Mouse (Mus musculus) C2C12 (cell line): Measurements from ENCODE around the gene Socs5. TPM values are rescaled to one million over a fixed set of nuclear protein-coding genes. Genes with fewer than 3 reads are reported as not detected.

Experiments used
- H3K27me3 ChIP-seq: one replicate; pipeline ENCODE4 v1.6.1; 2011; ENCODE audit not compliant: control insufficient read depth, insufficient read depth, insufficient read length
- H3K36me3 ChIP-seq: one replicate; pipeline ENCODE4 v1.6.1; 2011; ENCODE audit not compliant: control insufficient read depth, insufficient read depth
- H3K4me3 ChIP-seq: one replicate; pipeline ENCODE4 v1.5.1; 2011; ENCODE audit warnings: mild to moderate bottlenecking, control low read depth; ENCODE audit not compliant: poor library complexity, insufficient read depth, severe bottlenecking
- H3K79me2 ChIP-seq: one replicate; pipeline ENCODE4 v1.6.1; 2011; ENCODE audit not compliant: control insufficient read depth, insufficient read depth
- H3K79me3 ChIP-seq: one replicate; pipeline ENCODE4 v1.6.1; 2011; ENCODE audit warnings: low read depth, control low read depth
- H3ac ChIP-seq: one replicate; pipeline ENCODE3; 2011; ENCODE audit warnings: low read depth; ENCODE audit not compliant: control insufficient read depth, insufficient read length
- CEBPB ChIP-seq: IDR thresholded peaks from one replicate; pipeline ENCODE4 v1.6.1; 2011; ENCODE audit warnings: low read depth, mild to moderate bottlenecking, control low read depth, moderate library complexity
- CTCF ChIP-seq: IDR thresholded peaks from one replicate; pipeline ENCODE4 v1.5.1; 2011; ENCODE audit not compliant: control insufficient read depth, insufficient read depth, insufficient read length
- FOSL1 ChIP-seq: IDR thresholded peaks from one replicate; pipeline ENCODE4 v1.8.0; 2011; ENCODE audit warnings: mild to moderate bottlenecking, low read length; ENCODE audit not compliant: poor library complexity, insufficient read depth, severe bottlenecking
- MAX ChIP-seq: IDR thresholded peaks from one replicate; pipeline ENCODE4 v1.6.1; 2011; ENCODE audit warnings: mild to moderate bottlenecking, control low read depth
- MYOD1 ChIP-seq: IDR thresholded peaks from one replicate; pipeline ENCODE4 v1.6.1; 2011; ENCODE audit warnings: low read depth; ENCODE audit not compliant: control insufficient read depth, insufficient read length
- MYOG ChIP-seq: IDR thresholded peaks from one replicate; pipeline ENCODE4 v1.6.1; 2011; ENCODE audit not compliant: control insufficient read depth, insufficient read length; ENCODE audit errors: extremely low read depth
- USF1 ChIP-seq: IDR thresholded peaks from one replicate; pipeline ENCODE4 v1.6.1; 2011; ENCODE audit warnings: low read depth, mild to moderate bottlenecking, control low read depth, moderate library complexity
- polyA plus RNA-seq: library from polyadenylated mRNA; unstranded; fragments of >200 nt; fragmentation: generic; extraction: Trizol; gene quantifications from one replicate; pipeline ENCODE4 v1.2.1, GENCODE M21; 2012; ENCODE audit warnings: missing spikeins

Socs5 gene
- polyA plus RNA-seq, 1 experiment: 20.1 TPM

DNA sequence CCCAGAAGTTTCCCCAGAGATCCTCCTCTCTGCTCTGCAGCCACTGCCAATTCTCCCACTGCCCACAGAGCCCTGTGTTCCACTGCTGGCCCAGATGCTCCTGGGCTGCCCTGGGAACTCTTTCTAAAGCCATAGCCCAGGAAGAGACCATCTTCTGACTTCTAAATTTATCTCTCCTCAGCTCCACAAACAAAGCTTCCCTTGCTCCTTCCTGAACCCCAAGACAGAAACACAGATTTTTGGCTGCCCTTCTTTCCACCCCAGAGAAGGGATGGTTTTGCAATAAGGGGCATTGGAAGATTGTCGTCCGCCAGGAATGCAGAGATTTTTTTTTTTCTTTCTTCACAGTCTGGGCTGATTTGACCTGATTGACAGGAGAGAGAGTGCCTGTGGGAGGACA, 66.5 kb downstream of the Socs5 start:
- no peak for TF ChIP-seq FOSL1
- peak; percentile 66 for TF ChIP-seq CEBPB
- Histone ChIP-seq H3K4me3 (no peak overlapping the region), H3K79me3 (no peaks in the 10 kb centered on the region), H3ac (no peak overlapping the region), H3K36me3 (no peaks in the 10 kb centered on the region), H3K27me3 (no peaks in the 10 kb centered on the region), H3K79me2 (no peaks in the 10 kb centered on the region)

DNA sequence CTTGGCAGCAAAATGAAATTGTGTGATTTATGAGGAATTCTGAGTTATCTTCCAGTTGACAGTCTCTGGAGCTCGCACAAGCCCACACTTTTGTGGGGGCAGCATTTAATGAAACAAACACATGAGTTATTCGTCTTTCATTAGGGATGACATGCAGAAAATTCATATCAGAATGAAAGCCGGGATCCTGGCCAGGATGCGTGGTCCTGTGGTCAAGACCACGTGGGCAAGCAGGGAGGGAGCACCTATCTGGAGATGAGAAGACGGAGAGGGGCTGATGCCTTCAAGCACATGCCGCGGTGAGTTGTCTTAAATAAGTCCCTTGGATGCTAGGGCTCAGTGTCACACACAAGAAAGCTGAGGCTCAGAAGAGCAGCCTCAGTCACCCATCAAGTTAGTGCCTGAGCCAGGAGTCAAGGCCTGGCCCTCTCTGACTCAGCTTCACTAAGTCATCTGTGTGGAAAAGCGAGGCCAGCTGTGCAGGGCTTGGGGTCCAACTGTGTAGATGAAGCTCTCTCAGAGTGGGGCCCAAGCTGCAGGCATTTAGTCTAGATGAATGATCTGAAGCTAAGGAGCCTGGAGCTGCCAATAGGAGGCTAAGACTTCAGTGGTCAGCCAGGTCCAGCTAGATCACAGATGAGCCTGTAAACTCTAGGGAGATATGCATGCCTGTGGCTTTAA, 67.3 kb downstream of the Socs5 start:
- Histone ChIP-seq H3K36me3 (no peaks in the 10 kb centered on the region), H3K79me3 (no peaks in the 10 kb centered on the region), H3K27me3 (no peaks in the 10 kb centered on the region), H3K4me3 (no peak overlapping the region), H3ac (peak overlapping the region; percentile 8), H3K79me2 (no peaks in the 10 kb centered on the region)
- TF ChIP-seq CTCF (no peak), CEBPB (no peak), FOSL1 (no peak), USF1 (peak; percentile 95), MYOD1 (peak; percentile 67), MYOG (no peak), MAX (peak; percentile 93)

DNA sequence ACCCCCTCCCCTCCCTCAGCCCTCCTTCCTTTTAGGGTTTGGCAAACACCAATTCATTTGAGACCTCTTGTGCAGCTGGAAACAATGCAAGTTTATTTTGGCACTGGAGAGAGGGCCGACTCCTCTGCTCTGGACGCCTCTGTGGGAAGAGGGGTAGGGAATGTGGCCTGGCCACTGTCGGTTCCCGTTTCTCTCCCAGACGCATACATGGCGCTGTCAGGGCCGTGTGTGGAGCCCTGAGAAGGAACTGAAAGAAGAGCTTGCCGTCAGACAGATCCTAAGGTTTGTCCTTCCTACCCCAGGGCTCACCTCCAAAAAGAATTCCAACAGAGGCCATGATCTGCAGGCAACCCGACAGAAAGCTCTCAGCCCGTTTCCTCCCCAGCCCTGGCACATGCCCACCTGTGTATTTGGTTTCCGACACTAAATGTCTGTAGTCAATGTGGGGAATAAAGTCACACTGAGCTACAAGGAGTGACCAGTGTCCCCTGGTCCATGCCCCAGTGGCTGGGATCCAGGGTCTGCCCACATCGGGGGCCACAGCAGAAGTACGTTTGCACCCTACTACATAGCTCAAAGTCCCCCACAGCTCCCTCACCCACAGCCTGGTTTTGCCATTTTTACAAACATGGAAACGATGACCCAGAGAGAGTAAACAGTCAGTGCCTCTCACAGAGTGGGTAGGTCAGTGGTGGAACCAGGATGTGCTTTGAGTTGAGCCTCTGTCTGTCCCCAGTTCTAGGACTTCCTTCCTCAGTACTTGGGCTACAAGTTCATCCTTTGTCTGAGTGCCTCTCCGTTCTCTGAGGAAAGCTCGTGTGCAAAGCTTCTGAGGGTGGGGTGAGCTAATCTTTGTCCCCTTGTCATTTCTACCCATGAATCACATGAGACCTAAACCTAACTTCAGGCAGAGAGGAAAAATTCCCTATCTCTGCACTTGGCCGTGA, 68.9 kb downstream of the Socs5 start:
- Histone ChIP-seq H3ac (peak overlapping the region; percentile 3), H3K79me2 (no peaks in the 10 kb centered on the region), H3K27me3 (no peaks in the 10 kb centered on the region), H3K4me3 (no peak overlapping the region), H3K36me3 (no peaks in the 10 kb centered on the region), H3K79me3 (no peaks in the 10 kb centered on the region)
- TF ChIP-seq MAX: no peak
- no peak for TF ChIP-seq CTCF
- TF ChIP-seq MYOG: no peak
- TF ChIP-seq FOSL1: no peak
- no peak for TF ChIP-seq CEBPB
- no peak for TF ChIP-seq MYOD1

DNA sequence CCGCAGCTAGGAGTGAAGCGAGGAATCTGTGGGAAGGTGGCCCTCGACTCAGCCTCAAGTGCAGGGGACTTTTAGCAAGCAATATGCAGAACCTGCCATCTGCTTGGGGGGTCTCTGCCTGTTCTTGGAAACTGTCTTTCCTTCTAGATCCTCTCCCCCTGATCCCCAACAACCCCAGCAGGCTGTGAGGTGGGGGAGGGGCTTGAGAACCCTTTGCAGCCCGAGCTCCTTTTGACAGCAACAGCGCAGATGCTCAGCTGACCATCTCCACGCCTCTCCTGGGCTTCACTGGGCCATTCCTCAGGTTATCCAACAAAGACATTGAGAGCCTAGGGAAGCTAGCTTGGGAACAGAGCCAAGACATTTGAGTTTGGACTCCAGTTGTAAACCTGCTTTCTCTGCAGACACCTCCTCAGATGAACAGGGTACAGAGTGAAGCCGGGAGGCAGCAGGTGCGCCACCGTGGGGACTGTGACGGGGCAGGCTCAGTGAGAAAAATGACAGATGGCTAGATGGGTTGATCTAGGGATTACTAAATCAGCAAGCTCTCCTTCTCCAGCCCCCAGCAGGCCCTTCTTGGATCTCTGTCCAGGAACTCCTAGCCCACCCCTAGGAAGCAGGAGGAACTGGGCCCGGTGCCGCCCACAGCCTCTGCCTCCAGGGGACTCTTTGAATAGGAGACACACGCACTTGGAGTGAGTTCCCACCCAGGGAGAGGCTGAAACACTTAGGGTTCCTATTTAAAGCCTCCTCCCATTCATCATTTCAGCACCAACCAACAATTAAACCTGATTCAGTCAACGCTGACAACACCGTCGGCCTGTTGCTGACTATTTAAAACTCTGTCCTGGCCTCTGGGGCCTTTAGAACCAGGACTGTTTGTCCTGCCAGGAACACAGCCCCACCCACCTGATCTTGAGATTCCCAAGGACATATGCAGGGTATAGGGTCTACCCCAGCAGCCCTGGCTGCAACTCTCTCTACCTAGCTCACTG, 71.4 kb downstream of the Socs5 start:
- Histone ChIP-seq H3ac (no peak overlapping the region), H3K27me3 (no peaks in the 10 kb centered on the region), H3K36me3 (no peaks in the 10 kb centered on the region), H3K79me3 (no peaks in the 10 kb centered on the region), H3K4me3 (no peak overlapping the region), H3K79me2 (no peaks in the 10 kb centered on the region)
- TF ChIP-seq CEBPB: no peak

DNA sequence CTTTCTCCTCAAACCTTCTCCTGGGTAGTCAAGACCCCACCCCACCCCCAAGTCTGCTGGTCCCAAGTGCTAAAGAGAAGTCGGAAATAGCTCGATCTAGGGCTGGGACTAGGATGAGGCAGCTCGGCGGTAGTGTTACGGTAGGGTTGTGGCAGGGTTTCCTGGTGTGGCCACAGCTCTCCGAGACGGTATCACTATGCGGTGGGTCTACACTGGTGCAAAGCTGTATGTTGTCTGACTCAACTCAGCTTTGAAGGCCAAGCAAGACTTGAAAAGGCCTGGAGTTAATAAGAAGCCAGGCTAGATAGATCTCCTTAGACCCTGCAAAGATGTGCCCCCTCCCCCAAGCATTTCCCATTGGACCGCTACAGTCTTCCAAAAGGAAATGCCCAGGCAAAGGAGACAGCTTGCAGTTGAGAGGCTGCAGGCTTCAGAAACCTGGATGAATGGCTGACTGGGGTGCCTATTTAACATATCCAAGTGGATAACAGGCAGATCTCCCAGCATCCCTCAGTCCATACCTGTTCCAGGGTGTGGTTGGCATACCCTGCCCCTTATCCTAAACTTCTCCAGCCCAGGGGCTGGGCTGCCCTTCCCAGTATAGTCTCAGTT, 72.6 kb downstream of the Socs5 start:
- Histone ChIP-seq H3K79me2 (no peaks in the 10 kb centered on the region), H3K4me3 (no peak overlapping the region), H3K27me3 (no peaks in the 10 kb centered on the region), H3ac (no peak overlapping the region), H3K79me3 (no peaks in the 10 kb centered on the region), H3K36me3 (no peaks in the 10 kb centered on the region)
- TF ChIP-seq MYOG: no peak
- no peak for TF ChIP-seq USF1
- no peak for TF ChIP-seq FOSL1
- TF ChIP-seq MYOD1: no peak
- no peak for TF ChIP-seq MAX
- no peak for TF ChIP-seq CTCF
- no peak for TF ChIP-seq CEBPB
